Mouse (Mus musculus): Measurements from ENCODE around the gene Cbl. TPM values are rescaled to one million over a fixed set of nuclear protein-coding genes. Genes with fewer than 3 reads are reported as not detected.

The Cbl gene
- 10 to 100 TPM; 61.7 to 66.5 TPM for total RNA-seq (2021)
- long read RNA-seq, experiment 1, partial matches to known transcripts = 0 of 3 reads
- long read RNA-seq, experiment 1, other reads (novel, unspliced or antisense) = 3 of 3 reads
- long read RNA-seq, experiment 2, partial matches to known transcripts = 3 of 3 reads
- long read RNA-seq, experiment 2, other reads (novel, unspliced or antisense) = 0 of 3 reads

- TF ChIP-seq CTCF (conservative IDR thresholded peaks at IDR 0.05) = peak; percentile 92
- DNase-seq (ENCODE audit: low spot score in 2 of 2) = peak; percentile 99 to 100
- H3K4me3 ChIP-seq = peak within 1 kb of the TSS; percentile 97
Observed at GRCm38 (mm10) chr9:44233802-44234478, at the start of gene Cbl. TSS of gene Cbl (minus strand) at chr9:44234049.

GRCm38 (mm10) chr9:44283183-44283582 lies 49.3 kb upstream of the Cbl start:
- TF ChIP-seq CTCF (conservative IDR thresholded peaks at IDR 0.05) = no peak

More at GRCm38 (mm10) chr9:44233802-44234478, at the start of gene Cbl:
- peak within 1 kb of the TSS; percentile 97 for H3K27ac ChIP-seq

DNA sequence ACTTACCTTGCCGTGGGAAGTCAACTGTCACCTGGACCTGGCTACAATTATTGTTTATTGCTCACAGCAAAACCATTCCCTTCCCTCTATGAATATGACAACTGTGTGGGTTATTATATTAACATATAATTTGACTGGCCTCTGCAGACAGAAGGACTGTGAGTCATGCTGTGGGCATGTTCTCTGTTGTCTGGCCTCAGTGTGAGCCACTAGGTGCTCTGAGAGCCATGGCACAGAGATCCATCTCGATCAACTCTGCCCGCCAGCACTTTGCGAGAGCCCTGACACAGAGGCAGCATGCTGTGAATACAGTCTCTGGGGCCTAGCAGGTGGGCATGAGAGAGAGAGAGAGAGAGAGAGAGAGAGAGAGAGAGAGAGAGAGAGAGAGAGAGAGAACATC lies 36.1 kb upstream of the Cbl start:
- H3K4me3 ChIP-seq = no peak overlapping the region
- no peak for TF ChIP-seq CTCF (conservative IDR thresholded peaks at IDR 0.05)
- no peak overlapping the region for H3K27ac ChIP-seq
- DNase-seq (ENCODE audit: low spot score in 2 of 2) = no peak

More at GRCm38 (mm10) chr9:44283183-44283582, 49.3 kb upstream of the Cbl start:
- no peak overlapping the region for H3K4me3 ChIP-seq
- no peak overlapping the region for H3K27ac ChIP-seq
- DNase-seq (ENCODE audit: low spot score in 2 of 2) = no peak

- DNase-seq (ENCODE audit: low spot score in 2 of 2) = no peak
- TF ChIP-seq CTCF (conservative IDR thresholded peaks at IDR 0.05) = peak; percentile 76
- H3K4me3 ChIP-seq = no peak overlapping the region
- H3K27ac ChIP-seq = no peak overlapping the region
Observed at GRCm38 (mm10) chr9:44269077-44269476, 35.2 kb upstream of the Cbl start.

DNA sequence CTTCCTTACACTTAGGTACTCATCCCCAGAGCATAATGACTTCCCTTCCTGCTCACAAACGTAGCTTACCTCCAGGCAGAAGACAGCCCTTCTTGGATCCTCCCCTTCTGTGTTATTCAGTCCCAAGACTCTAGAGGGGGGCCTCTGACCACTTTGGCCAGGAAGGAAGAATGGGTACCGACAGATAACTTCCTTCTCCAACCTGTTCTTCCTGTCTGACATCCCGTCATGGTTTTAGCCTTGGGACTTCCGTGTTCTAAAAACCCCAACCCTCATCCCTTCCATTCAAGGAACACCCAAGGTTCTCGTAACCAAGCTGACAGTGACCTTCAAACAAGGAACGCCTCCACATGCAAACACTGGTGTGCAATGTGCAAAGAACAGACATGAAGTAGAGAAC lies 34.6 kb upstream of the Cbl start, which contains the start of gene Nlrx1:
Gene Nlrx1 (minus strand): TSS at position 168 of the 400 bp plus-strand sequence.
- DNase-seq (ENCODE audit: low spot score in 2 of 2) = no peak
- peak; percentile 1; the same call in 1 of the 2 replicates for TF ChIP-seq CTCF (conservative IDR thresholded peaks at IDR 0.05)
- H3K4me3 ChIP-seq = peak within 1 kb of the TSS; percentile 65

GRCm38 (mm10) chr9:44268027-44268360 lies 34.1 kb upstream of the Cbl start:
- DNase-seq (ENCODE audit: low spot score in 2 of 2) = peak; percentile 79 to 80
- Histone ChIP-seq H3K27ac (peak overlapping the region; percentile 96), H3K4me3 (peak overlapping the region; percentile 65)
- TF ChIP-seq CTCF (conservative IDR thresholded peaks at IDR 0.05) = peak; percentile 86

More for the DNA sequence above, 34.6 kb upstream of the Cbl start, which contains the start of gene Nlrx1:
- peak within 1 kb of the TSS; percentile 96 for H3K27ac ChIP-seq

DNA sequence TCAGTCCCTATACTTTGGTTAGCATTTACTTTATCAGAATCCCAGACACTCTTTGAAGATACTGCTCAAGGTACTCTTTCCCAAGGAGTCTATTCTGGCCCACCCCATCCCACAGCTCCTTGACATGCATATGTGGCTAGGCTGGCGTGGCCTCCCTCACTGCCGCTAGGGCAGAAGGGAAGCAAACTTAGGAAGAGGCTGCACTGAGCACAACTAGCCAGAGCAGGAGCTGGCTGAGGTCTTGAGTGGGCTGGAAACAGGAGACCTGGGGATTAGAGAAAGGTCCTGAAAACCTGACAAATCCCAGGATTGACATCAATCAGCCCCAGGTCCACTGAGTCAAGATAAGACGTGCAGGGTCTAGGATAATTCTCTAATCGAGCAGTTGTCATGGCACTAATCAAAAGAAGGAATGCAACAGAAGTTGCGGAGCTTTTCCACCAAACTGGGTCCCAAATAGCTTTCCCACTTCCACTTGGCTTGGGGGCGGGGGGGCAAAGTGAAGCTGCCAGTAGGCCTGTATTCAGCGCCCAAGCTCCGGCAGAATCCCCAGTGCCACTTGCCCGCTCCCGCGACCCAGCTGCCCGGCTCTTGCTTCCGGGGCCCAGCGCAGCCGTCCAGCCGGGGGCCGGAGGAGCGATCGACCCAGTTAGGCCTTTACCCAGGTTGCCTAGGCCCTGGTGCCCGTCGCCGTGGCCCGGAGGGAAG lies 33.6 kb upstream of the Cbl start:
- peak overlapping the region; percentile 65 for H3K4me3 ChIP-seq
- DNase-seq (ENCODE audit: low spot score in 2 of 2) = no peak
- TF ChIP-seq CTCF (conservative IDR thresholded peaks at IDR 0.05) = peak; percentile 35
- peak overlapping the region; percentile 96 for H3K27ac ChIP-seq

- no peak for DNase-seq (ENCODE audit: low spot score in 2 of 2)
- no peak for TF ChIP-seq CTCF (conservative IDR thresholded peaks at IDR 0.05)
- Histone ChIP-seq H3K27ac (peak overlapping the region; percentile 96), H3K4me3 (no peak overlapping the region)
Observed at GRCm38 (mm10) chr9:44266478-44267226, 32.8 kb upstream of the Cbl start.

- H3K4me3 ChIP-seq = no peak overlapping the region
- no peak for DNase-seq (ENCODE audit: low spot score in 2 of 2)
- no peak for TF ChIP-seq CTCF (conservative IDR thresholded peaks at IDR 0.05)
Observed at GRCm38 (mm10) chr9:44261388-44261787, 27.5 kb upstream of the Cbl start.

DNA sequence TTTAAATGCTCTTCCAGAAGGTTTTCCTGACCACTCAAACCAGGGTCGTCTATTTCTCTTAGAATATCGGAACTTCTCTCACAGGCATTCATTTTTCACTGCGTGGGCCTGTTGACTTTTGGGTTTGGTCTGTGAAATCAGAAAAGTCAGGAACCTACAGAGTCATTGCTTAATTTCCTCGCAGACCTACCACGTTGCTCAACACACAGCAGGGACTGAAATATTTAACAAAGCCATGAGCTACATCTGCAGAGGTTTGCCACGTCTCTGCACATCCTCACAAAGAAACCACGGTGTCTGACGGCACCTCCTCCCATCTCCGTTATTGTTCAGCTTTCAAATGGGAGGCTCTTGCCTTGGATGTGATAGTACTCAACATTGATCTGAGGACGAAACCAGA lies 25.2 kb upstream of the Cbl start:
- no peak for TF ChIP-seq CTCF (conservative IDR thresholded peaks at IDR 0.05)
- no peak for DNase-seq (ENCODE audit: low spot score in 2 of 2)
- Histone ChIP-seq H3K4me3 (no peak overlapping the region), H3K27ac (no peak overlapping the region)

More at GRCm38 (mm10) chr9:44261388-44261787, 27.5 kb upstream of the Cbl start:
- no peak overlapping the region for H3K27ac ChIP-seq

- no peak for TF ChIP-seq CTCF (conservative IDR thresholded peaks at IDR 0.05)
- H3K27ac ChIP-seq = no peak overlapping the region
- H3K4me3 ChIP-seq = no peak overlapping the region
- no peak for DNase-seq (ENCODE audit: low spot score in 2 of 2)
Observed at GRCm38 (mm10) chr9:44256213-44256612, 22.4 kb upstream of the Cbl start.

DNA sequence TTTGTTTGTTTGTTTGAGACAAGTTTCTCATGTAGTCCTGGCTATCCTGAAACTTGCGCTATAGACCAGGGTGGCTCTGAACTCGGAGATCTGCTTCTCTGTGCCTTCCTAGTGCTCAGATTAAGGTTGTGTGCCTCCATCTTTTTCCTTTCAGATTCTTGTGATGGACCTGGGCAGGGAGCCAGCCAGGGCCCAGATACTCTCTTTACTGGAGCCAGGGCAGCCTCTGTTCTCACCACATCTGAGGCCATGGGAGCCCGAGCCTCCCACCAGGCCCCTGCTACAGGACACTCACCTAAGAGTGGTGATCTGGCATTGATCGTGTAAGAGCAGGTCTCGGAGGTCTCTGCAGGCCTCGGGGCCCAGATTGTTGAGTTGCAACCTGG lies 21.3 kb upstream of the Cbl start:
- Histone ChIP-seq H3K4me3 (no peak overlapping the region), H3K27ac (peak overlapping the region; percentile 63)
- no peak for TF ChIP-seq CTCF (conservative IDR thresholded peaks at IDR 0.05)
- DNase-seq (ENCODE audit: low spot score in 2 of 2) = no peak

Data from layer of hippocampus, adult 2 months (tissue).